Mouse (Mus musculus) retina, postnatal 7 days (tissue): ENCODE results near the gene Spo11.

Experiments
- DNase-seq: peaks from one replicate; pipeline ENCODE4 v3.0.0-alpha.2; 2012; ENCODE audit warnings: low read depth, low spot score

Gene Spo11

DNA sequence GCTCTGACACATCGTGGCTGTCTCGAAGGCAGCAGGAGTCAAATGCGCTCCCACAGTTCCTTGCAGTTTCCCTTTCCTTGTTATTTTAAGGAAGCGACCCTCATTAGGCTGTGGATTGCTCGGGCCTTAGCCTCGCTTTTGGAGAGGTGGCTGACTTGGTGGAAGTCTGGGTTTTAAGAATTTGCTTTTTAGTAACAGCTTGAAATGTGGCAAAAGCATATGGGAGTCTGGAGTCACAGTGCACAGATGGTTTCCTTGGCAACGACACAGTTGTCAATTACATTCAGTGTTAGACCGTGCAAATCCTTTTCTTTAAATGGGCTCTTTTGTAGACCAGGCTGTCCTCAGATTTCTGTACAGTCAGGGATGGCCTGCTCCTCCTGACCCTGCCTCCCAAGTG is 23.4 kb downstream of the Spo11 start:
- DNase-seq = no peak

DNA sequence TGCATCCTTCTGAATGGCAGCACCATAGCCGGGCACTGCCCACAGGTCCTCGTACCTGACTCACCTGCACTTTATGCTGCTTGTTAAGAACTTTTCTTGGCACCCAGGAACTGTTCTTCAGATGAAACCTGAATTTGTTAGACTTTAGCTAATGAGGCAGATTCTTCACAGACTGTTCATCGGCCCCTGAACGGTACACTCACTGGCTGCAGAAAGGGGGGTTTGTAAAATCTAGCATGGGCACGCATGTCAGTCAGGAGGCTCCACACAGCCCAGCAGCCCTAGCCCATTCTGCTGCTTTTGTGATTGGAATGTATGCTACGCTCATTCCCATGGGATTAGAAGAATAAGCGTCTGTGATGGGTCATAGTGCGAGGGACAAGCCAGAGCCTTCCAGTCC is 26.2 kb downstream of the Spo11 start:
- no peak for DNase-seq

DNA sequence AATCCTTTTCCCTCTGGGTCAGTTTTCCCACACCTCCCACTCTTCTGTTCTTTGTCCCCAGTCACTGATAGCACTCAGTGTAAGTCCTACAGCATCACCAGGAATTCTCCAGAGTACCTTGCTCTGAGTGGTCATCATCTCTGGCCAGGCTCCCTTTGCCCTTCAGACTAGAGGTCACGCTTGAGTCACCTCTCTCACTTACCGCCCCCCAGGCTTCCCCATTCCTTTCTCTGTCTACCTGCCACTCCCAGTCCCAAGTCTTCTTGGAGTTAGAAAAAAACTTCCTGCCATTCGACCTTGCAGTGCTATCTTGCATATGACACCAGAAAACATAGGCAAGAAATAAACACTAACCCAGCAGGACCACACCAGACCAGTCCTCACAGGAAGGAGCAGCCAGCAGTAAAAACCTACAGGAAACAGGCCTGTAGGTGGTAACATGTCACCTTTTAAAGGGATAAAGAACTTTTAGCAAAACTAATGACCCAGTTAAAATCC is 32.8 kb downstream of the Spo11 start:
- no peak for DNase-seq

DNA sequence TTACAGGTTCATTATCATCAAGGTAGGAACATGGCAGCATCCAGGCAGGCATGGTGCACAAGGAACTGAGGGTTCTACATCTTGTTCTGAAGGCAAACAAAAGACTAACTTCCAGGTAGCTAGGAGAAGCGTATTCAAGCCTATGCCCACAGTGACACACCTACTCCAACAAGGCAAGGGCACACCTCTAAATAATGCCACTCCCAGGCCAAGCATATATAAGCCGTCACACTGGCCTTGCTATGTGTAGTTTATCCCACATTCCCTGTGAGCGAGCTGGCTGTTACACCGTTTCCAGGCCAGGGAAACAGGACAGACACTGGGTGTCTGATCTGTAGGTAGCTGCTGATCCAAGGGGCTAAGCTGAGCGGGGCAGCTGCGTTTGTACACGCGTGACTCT is 33.9 kb downstream of the Spo11 start:
- no peak for DNase-seq

DNA sequence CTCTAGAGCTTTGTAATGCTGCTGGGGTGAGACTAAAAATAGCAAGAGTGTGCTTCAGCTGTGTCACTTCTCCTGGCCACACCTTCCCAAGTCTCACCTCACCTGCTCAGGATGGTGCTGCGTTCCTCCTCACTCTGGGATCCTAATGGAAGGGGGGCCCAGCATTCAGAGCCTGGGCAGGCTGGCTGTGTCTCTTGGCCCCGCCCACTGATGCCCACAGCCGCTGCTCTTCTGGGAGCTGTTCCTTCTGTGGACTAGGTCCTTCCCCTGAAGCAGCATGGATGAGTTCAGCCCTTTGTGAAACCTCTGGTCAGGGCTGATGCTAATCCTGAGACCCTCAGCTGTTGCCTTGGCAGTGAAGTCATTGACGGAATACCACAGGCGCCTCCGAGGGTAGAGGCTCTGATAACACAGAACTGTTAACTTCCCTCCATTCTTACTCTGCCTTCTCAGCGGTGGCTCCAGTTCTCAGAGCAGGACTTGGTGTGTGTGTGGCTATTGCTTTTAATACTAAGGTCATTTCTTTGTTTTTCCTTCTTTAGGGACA is 37.3 kb downstream of the Spo11 start:
- no peak for DNase-seq

DNA sequence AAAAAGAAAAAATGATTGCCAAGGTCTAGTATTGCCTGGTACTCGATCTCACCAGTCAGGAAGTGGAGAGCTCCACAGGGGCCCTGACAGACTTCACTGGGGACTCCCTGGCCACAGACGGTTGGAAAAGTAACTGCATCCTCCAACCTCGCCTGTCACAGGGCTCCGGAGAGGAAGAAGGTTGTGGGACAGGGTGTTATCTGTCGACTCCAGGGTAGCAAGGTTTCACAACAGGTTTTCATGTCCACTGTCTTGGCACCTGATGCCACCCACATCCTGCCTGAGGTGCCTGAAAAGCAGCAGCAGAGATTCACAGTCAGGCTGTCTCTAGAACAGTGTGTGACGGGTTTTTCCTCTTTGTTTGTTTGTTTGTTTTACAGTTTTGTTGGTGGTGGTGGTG is 40.4 kb downstream of the Spo11 start:
- no peak for DNase-seq

DNA sequence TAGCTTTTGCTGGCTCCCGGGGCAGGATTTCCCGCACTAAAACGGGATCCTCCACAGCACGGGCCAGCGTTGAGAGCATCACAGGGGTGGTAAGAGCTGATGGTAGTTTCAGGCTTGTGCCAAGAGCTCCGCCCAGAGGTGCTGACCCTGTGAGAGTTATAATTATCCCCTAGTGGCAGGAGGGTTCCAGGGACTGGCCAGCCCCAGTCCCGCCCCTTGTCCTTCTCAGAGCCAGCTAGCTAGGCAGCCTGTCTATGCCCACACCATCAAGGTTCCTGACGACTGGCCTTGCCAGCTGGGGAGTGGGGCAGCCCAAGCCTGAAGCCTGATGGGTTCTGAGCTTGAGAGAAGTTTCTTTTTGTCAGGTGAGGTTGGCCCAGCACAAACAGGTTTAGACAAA is 41.1 kb downstream of the Spo11 start:
- DNase-seq = no peak

DNA sequence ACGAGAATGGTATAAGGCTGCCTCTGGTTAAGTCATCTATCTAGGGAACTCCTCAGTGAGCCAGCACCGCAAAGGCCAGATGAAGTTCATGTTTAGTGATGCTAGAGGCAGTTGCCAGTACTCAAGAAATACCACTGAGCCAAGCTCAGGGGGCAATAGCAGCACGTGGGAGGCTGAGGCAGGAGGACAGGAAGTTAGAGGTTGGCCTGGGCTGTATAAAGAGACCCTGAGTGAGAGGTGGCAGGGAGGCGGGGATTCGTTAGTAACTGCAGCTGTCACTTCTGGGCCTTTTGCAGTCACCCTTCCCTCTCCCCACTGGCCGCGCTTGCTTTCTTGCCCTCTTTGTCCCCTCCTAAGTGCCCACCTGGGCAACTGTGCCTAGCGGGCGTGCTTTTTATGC is 41.8 kb downstream of the Spo11 start:
- DNase-seq = no peak

DNA sequence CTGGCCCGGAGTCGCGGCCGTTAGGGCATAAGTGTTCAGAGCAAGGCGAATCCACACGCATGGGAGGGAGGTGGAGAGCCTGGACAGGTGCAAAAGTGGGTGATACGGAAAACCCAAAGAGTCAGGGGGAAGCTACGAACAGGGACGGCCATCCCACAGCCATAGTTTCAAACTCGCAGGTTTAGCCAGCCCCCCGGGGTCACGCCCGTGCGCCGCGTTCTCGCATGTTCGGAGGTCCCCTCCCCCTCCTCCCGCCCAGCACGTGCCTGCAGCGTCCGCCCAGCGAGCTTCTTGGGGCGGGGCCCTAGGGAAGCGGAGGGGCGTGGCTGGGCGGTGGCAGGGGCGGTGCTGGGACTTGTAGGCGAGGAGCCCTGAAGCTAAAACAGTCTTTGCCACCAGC is 42.3 kb downstream of the Spo11 start:
- peak; percentile 61 for DNase-seq

DNA sequence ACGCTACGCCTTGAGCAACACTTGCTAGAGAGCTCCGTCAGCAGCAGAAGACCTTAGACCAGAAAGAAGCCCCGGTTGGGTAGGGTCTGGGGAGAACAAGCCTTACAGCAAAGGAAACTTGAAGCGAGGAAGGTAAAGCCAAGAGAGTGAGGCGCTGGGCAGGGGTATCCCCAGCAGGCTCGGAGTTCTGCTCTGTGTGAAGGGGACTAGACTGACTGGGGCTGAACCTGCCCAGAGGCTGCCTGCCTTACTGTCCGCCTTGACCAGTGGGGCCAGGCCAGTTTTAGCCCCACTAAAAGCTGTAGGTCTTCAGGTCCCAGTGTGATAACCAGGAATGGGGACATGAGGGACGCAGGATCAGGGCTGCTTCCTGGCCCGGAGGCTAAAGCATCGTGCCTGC is 42.9 kb downstream of the Spo11 start, which contains the start of gene Rbm38:
Rbm38 (plus strand) TSS at position 69 of the 400 bp plus-strand sequence.
- no peak for DNase-seq

DNA sequence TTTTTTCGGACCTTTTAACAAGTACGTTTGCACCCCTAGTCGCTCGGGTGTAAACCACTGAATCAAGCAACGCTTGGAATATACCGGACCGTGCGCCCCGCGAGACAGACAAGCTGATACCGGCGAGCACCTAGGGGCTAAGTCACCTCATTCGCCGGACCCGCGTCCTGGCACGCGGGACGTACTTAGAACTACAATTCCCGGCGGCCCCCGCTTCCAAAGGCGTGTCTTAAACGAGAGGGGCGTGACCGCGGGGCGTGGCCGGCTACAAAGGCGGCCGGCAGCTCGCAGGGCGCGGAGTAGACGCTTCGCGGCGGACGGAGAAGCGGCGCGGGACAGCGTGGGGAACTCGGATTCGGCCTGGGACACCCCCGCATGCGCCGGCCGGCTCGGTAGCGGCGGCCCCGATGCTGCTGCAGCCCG is 44.1 kb downstream of the Spo11 start:
- DNase-seq = peak; percentile 82

DNA sequence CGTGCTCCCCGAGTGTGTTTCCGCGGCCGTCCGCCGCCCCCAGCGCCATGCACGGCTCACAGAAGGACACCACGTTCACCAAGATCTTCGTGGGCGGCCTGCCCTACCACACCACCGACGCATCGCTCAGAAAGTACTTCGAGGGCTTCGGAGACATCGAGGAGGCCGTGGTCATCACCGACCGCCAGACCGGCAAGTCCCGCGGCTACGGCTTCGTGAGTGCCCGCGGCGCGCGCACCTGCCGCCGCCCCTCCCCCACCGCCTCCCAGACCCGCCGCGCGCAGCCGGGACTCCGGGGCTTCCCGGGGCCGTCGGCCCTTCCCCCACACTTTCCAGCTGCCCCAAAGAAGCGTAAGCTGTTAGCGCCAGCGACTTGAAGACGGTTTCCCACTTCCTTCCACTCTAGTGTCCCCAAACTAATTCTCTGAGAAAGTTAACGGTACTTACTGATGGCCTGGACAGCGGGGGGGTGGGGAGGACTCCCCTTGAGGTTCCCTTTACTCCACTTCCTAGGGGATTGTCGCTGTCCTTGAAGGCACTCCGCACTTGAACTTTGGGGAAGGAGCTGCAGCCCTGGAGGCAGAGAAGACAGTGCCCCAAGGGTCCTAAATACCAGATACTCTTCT is 44.7 kb downstream of the Spo11 start:
- DNase-seq = no peak

DNA sequence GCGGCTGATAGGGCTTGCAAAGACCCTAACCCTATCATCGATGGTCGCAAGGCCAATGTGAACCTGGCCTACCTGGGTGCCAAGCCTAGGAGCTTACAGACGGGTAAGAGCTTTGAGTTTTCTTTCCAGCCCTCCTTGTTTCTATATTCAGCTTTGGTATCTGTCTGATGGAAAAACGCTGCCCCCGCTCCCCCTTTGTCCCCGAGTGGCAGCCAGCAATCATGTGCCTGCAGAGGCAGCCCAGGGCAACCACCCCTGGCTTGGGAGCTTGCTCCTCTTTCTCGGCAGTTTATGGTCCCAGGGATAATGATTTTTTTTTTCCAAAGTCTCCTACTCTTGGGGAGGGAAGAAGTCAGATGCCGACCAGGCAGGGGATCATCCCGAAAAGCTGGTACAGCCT is 45.3 kb downstream of the Spo11 start:
- no peak for DNase-seq

DNA sequence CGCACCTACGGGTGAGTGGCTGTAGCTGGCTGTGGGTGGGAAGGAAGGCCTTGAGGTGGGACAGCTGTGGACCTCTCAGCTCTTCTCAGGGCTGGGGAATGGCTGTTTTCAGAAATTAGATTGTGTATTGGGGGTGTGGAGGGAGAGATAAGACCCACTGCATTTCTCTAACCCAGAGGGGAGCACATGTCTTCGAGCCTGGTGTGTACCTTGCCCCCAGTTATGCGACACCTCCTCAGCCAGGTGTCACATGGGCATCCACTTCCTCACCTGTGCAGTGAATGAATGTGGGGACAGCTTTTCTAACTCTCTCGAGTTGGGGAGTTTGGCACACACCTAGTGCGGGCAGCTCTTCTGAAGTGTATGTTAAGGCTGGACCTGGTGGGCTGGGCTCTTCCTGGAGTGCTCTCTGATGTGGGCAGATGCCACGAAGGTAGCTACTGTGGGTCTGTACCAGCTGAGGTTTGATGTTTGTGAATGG is 45.9 kb downstream of the Spo11 start:
- no peak for DNase-seq

DNA sequence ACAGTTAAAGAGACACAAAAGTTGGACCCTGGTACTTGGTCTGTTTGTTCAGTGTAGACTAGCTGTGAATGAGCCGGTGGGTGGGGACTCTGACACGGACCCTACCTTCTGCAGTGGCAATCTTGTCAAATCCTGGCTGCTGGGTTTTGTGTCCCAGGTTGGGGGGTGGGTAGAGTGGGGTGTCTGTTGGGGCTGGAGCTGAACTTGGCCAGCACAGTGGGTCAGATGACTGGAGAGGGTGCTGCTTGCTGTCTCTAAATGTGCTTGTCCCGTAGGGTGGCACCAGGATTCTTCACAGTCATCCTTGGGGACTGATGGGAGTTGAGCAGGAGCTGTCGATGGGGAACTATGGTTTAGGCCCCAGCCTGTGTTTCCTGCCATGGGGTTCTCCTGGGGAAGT is 46.5 kb downstream of the Spo11 start:
- DNase-seq = no peak

DNA sequence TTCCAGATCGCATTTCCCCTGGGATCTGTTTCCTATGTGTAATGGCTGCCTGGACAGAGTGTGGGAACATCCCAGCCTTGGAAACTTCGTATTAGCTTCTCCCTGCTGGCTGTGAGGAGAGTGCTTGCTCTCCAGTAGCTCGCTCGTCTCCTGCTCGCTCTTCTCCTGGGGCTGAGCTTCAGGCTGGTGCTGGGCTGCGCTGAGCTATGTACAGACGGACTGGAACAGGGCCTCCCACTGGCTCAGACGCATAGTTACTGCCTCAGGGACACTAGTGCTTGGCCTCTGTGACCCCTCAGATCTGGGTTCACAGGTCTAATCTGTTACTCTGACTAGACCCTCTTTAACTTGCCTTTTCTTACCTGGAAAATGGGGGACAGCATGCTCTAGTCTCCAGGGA is 46.9 kb downstream of the Spo11 start:
- DNase-seq = no peak

DNA sequence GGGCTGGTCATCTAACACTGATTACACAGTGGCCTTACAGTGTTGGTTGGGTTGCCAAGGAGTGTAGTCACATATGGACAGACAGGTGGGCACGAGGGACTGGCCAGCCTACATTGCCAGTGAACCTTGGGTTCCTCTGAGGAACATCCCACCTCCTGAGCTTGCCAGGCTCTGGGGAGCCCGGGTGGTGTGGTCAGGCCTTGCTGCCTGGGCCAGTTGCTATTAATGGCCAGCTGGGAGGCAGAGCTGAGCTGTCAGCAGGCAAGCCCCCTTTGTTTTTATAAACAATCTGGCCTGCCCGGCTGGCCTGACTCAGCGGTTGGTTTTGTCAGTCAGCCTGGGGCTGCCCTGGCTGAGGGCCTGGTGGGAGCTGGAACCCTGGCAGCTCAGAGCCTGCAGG is 47.4 kb downstream of the Spo11 start:
- DNase-seq = no peak

DNA sequence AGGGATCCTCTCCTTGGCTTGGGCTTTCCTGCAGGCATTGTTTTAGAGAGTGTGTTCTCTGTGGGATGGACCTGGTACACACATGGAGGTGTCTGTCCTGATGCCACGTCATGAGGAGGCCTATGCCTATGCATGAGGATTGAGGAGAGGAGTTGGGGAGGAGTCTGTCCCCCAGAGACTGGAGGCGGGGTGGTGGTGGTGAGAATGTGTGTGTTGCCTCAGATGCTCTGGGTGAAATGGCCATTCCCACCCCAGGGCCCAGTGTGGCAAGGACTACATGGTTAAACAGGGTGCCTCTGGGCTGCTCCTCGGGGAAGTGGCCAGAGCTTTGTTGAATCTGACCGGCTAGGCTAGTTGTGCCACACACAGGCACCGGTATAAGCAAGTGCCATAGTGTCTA is 48.8 kb downstream of the Spo11 start:
- DNase-seq = no peak

DNA sequence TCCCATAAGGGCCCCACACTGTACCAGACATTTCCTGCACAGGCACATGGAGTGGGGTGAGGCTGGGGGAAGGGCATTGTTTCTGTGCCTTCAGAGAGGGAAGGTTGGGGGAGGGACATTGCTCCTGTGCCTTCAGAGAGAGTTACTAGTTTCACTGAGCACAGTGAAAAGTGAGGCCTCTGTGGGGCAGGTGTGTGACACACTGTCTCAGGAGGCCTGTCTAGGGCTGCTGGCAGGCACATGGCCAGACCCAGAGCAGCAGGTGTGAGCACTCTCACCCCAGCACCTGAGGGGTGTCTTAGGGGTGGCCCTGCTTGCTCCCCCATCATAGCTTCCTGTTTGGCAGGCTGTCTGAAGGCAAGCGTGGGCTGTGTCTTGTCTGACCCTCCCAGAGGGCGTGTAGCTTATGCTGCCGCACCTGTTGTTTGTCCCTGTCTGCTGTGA is 49.2 kb downstream of the Spo11 start:
- DNase-seq = no peak

DNA sequence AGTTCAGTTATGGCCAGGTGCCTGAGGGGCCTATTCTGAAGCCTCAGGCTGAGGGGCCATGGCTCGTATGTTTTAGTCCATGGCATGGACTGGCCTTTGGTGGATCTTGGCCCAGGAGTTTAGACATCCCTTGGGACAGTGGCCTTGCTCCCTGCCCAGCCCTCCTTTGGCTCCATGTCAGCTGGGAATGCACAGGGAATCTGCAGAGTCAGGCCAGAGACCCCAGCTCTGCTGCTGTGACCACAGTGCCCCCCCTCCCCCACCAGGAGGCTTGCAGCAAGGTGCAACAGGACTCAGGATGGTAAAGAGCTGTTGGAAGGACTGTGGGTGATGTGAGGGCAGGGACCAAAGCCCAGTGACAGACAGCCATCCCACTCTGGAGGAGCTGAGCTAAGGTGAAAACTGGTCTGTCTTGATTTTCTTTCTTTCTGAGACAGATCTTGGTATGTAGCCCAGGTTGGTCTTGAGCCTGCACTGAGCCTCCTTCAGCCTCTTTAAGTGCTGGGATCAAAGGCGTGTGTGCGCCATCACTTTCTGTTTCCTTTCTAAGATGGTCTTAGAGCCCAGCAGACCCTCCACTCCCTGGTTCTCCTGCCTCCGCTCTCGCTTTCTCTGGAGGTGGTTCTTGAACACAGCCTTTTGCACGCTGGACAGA is 49.8 kb downstream of the Spo11 start:
- DNase-seq = no peak

DNA sequence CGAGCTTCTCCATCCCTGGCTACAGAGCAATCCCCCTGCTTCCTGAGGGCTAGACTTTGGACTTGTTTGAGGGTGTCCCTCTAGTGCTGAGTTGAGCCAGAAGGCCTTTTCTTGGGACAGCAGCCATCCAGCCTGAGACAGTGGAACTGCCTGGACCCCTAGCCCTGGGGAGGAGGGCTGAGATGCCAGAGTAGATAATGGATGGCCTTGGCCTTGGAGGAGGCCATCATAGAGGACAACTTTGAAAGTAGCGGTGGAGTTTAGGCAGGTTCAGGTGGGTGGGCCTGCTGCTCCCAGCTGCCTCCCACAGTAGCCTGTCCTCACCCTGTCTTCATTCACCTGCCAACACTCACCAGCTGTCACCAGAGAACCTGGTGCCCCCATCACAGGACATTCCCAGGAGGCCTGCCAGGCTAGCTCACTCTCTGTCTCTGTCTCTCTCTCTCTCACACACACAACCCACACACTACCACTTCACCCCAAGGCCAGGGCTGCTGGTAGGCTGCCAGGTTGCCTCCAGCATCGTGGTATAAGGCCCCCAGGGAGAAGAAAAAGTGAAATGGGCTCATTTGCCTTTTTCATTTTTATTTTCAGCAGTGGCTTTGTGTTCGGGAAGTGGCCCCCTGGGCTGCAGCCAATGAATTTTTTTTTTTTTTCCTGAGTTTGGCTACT is 50.5 kb downstream of the Spo11 start:
- DNase-seq = no peak

DNA sequence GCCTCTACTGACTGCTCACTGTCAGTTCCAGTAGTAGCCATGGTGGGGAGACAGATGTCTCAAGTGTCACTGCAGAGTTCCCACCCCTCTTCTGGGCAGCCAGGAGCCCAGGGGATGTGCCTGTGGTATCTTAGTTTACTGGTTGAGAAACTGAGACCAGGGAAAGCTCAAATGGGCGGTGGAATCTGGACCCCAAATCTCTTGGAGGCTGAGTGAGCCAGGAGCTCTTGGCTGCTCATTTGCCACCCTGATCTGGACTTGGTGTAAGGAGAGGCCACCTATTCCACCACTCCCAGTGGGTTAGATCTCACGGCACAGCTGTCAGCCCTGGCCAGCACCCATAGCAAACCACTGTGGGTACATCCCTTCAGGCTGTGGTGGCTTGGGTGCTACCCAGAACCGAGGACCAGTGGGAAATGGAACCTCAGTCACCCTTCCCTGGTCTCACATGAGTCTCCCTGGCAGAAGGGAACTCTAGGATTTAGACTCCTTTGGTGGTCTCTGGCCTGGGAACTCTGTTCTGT is 51.1 kb downstream of the Spo11 start:
- no peak for DNase-seq
